Mouse (Mus musculus) forelimb bud, embryonic 11.5 days (tissue): Measurements from ENCODE around the gene Cpsf6.
A peak's percentile ranks its signal among the peaks of the same experiment; 100 is the strongest.

Experiments used
- DNase-seq: peaks from one replicate; pipeline ENCODE4 v3.0.0-alpha.2; 2012; ENCODE audit warnings: low read depth, low spot score

Gene Cpsf6

GRCm38 (mm10) chr10:117413562-117414527 lies 34.0 kb upstream of the Cpsf6 start:
- no peak for DNase-seq

DNA sequence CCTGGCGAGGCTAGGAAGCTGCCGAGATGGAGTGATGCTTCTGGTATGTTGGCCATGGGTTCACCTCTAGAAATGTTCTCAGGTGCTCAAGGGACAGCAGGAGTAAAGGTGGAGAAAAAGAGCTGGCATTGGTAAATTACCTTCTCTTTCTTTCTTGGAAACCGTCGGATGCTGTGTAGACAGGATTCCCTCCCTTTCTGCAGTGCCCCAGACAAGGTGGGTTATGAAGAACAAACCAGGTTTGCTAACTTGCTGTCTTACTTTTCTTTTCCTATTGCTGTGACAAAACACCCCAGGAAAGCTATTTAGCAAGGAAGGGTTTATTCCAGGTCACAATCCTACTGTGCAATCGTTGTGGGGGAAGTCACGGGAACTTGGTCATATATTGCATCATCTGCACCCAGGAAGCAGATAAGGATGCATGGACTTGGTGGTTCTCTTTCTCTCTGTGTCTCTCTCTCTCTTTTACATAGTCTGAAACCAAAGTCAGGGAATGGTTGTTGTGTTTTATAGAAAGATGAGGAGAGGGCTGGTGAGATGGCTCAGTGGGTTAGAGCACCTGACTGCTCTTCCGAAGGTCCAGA lies 32.8 kb upstream of the Cpsf6 start:
- DNase-seq: no peak

DNA sequence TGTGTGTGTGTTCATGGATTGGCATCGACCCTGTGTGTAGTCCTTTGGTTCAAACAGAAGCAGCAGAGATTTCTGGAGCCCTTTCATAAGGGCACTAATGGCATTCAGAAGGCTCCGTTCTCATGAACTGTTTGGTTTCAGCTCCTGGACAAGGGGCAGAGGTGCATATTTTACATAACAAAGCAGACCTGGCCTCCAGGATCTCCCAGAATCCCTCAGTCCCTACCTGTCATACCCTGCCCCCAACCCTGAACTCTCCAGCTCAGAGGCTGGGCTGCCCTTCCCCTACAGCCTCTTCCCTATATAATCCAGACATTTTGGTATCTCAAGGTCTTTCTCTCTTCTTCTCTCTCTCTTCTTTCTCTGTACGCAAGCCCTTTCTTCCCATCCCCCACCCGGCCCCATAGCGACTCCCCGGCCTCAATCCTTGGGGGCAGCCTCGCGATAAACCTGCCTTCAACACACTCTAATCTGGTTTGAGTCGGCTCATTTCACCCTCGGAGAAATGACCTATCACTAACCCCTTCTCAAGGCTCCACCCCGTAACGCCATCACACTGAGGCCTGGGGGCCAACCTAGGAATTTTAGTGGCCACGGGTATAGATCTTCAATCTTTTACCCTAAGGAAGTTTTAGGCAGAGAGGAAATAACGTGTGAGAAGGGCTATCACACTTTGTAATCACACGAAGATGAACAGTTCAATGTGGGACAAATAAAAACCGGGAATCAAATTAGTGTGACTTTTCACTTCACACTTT lies 32.1 kb upstream of the Cpsf6 start:
- DNase-seq: no peak

GRCm38 (mm10) chr10:117411131-117411530 lies 31.3 kb upstream of the Cpsf6 start:
- DNase-seq: no peak

- no peak for DNase-seq
Observed at GRCm38 (mm10) chr10:117410481-117411048, 30.8 kb upstream of the Cpsf6 start.

- DNase-seq: no peak
Observed at GRCm38 (mm10) chr10:117409373-117410354, 29.8 kb upstream of the Cpsf6 start.

- no peak for DNase-seq
Observed at GRCm38 (mm10) chr10:117408545-117409372, 28.9 kb upstream of the Cpsf6 start.

GRCm38 (mm10) chr10:117407734-117408288 lies 28.0 kb upstream of the Cpsf6 start:
- DNase-seq: no peak

- no peak for DNase-seq
Observed at GRCm38 (mm10) chr10:117406843-117407733, 27.3 kb upstream of the Cpsf6 start.

GRCm38 (mm10) chr10:117406283-117406588 lies 26.4 kb upstream of the Cpsf6 start:
- DNase-seq: no peak

DNA sequence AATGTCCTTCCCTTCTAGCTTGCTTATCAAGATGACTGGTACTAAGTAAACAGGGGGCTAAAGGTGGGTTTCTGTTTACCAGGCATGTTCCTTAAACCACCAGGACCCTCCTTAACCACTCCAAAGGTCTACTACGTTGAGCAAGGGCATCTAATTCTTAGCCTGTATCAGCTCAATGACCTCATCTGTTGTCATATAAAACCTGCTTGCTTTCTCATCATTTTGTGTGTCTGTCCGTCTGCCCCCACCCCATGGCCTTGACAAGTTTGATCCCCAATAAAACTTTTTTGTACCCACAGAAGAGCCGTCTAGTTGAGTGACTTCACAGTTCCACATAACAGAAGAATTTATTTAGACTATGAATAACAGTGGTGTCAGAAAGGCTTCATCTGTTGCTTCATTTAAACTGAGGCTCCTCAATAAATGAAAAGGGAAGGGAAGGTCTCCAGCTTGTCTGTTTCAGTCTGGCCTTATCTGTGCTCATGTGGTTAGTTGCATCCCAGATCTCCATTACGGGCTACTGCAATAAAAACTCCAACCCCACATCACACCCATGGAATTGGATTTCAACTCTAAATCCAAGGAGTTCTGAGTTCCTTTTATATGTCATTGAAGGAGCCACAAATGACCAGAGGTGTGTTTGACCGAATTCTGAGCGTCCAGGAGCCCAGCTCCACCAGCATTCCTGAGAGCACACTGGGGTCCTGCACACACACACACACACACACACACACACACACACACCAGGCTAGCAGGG lies 25.9 kb upstream of the Cpsf6 start:
- no peak for DNase-seq

DNA sequence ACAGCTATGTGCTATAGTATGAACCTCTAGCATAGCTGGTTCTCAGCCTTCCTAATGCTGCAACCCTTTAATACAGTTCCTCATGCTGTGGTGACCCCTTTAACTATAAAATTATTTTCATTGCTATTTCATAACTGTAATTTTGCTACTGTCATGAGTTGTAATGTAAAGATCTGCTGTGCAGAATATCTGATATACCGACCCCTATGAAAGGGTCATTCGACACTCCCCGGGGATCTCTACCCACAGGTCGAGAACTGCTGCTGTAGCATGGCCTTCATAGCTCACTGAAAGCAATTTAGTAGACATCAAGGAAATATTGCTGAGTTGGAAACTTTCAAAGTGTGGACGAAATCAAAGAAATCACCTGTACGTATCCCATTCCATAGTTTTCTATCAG lies 24.6 kb upstream of the Cpsf6 start:
- no peak for DNase-seq

GRCm38 (mm10) chr10:117403344-117403953 lies 23.6 kb upstream of the Cpsf6 start:
- DNase-seq: no peak

GRCm38 (mm10) chr10:117402403-117403333 lies 22.9 kb upstream of the Cpsf6 start:
- DNase-seq: peak; percentile 39

DNA sequence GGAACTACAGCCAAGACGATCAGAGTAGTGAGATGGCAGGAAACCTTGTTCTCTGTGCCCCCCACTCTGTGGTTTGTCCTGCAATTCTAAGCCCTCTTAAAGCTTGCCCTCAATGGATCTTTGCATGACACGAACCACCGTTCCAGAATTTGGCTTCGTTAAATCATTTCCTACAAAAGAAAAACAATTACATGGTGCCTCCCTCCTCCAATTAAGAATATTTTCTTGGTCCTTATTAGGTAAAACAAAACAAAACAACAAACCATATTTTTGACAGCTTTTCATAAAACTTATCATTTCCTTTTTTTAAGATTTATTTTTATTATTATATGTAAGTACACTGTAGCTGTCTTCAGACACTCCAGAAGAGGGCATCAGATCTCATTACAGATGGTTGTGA lies 21.5 kb upstream of the Cpsf6 start:
- DNase-seq: no peak

GRCm38 (mm10) chr10:117400246-117400954 lies 20.6 kb upstream of the Cpsf6 start:
- DNase-seq: no peak
